10 mouse cellular contexts compared by ENCODE assay signal in the genomic region with DNA sequence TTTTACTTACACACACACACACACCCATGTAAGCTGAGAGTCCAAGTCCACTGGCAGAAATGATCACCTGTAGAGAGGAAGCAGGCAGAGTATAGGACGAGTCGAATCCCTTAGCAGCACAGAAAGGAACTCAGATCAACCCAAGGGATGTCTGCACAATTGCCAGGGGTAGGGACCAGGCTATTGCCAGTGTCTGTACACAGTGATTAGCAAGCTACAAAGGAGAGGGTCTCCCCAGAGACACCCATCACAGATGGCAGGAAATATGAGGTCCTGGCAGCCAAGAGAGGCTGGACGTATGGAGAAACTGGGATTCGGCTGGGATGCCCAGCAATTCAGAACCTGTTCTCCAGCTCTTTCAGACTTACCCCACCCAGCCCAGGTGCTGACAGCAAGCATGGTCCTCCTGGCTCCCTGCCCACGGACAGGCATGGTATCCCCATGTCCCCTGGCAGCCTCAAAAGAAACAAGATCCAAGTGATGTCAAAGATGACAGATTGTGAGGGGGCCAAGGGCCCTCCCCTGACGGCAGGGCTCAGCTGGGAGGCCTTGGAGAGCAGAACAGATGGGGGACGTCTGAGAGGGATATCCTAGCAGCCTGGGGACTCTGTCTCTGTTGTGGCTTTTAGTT. TPM values are rescaled to one million over a fixed set of nuclear protein-coding genes. Genes with fewer than 3 reads are reported as not detected.
A peak's percentile ranks its signal among the peaks of the same experiment; 100 is the strongest.
DNase-seq lines count a peak whose midpoint lies in the region; ATAC-seq lines count a peak whose summit lies in the region.
"Had no signal": no experiment of that assay in that cellular context is flagged by ENCODE, and none has a peak within 500 bp of the region (broad histone marks: within the 10 kb centered on the region; RNA-seq: fewer than 3 reads in every experiment).

No protein-coding gene starts in this region.

- H3K9me3 ChIP-seq in hindbrain, embryonic 15.5 days, result no peaks in the 10 kb centered on the region

- H3K27me3 ChIP-seq in hindbrain, embryonic 15.5 days, result no peaks in the 10 kb centered on the region

- H3K9ac ChIP-seq in hindbrain, embryonic 15.5 days, result no peak overlapping the region

- 22% methylated on average over 7 of the region's 7 CpGs for WGBS in hindbrain, embryonic 15.5 days

- H3K27ac ChIP-seq in hindbrain, embryonic 15.5 days (replicated peaks), result no peak overlapping the region

- H3K4me3 ChIP-seq in hindbrain, embryonic 15.5 days, result no peak overlapping the region

- no peaks in the 10 kb centered on the region for H3K36me3 ChIP-seq in hindbrain, embryonic 15.5 days

- ATAC-seq in frontal cortex, adult (ENCODE audit: low TSS enrichment), result peak; percentile 33; the same call in 1 of the 2 replicates
- ATAC-seq in hindbrain, embryonic 15.5 days (ENCODE audit: low FRiP score, low read depth), result peak; percentile 83
- no peak for ATAC-seq in megakaryocyte progenitor cell, adult 5-6 weeks (replicated peaks; ENCODE audit: poor library complexity)
- ATAC-seq: activated CD4-positive, CD25-positive, alpha-beta regulatory T cell, adult 4 months had no signal

- H3K4me1 ChIP-seq in hindbrain, embryonic 15.5 days (replicated peaks), result peaks cover 32% of the 10 kb centered on the region

- H3K4me2 ChIP-seq in hindbrain, embryonic 15.5 days, result no peak overlapping the region

- DNase-seq in frontal cortex, adult 2 months (ENCODE audit: extremely low spot score in 1 of 2, low spot score in 1 of 2), result no peak
- peak; percentile 37 for DNase-seq in adrenal gland, adult 8-10 months
- DNase-seq in cerebellum, postnatal 36 days, result peak; percentile 78 to 83
- DNase-seq in spleen, postnatal 36 days (ENCODE audit: low spot score in 2 of 2), result no peak
- no peak for DNase-seq in heart, adult 9 months (ENCODE audit: low spot score in 2 of 2)
- DNase-seq: kidney, postnatal 14 days had no signal

RNA-seq across cellular contexts. Expression of a gene that starts 12.1 kb away (rescaled TPM):
- polyA plus RNA-seq in frontal cortex, adult 2 months (2012; rRNA removed), result 21.2 and 23.4 TPM in 2 replicates
- total RNA-seq in adrenal gland, adult 8-10 months (2022), result 1 to 10 TPM; 3.9 to 8.4 (median 4.4) TPM
- 12.0 and 14.1 TPM in 2 replicates for polyA plus RNA-seq in hindbrain, embryonic 15.5 days (2015; fragmentation: Nextera tagmentation; extraction: Ambion mirVana)
- total RNA-seq in megakaryocyte progenitor cell, adult 5-6 weeks (2015), result 0.34 TPM in 1 of 2 replicates, not detected in the other
- total RNA-seq in megakaryocyte progenitor cell, adult 5-6 weeks (2017), result 0.17 and 0.41 TPM in 2 replicates
- polyA plus RNA-seq: activated CD4-positive, CD25-positive, alpha-beta regulatory T cell, adult 4 months had no signal

Comparison
In these comparisons a context has a peak if more than half of its experiments do, and no peak if none do; other contexts are left out.
1. DNase-seq: peak in adrenal gland, adult 8-10 months (single experiment) and cerebellum, postnatal 36 days (2 of 2); none in frontal cortex, adult 2 months (0 of 2), spleen, postnatal 36 days (0 of 2) and heart, adult 9 months (0 of 2).